9 mouse cellular contexts compared by ENCODE assay signal in the genomic region with DNA sequence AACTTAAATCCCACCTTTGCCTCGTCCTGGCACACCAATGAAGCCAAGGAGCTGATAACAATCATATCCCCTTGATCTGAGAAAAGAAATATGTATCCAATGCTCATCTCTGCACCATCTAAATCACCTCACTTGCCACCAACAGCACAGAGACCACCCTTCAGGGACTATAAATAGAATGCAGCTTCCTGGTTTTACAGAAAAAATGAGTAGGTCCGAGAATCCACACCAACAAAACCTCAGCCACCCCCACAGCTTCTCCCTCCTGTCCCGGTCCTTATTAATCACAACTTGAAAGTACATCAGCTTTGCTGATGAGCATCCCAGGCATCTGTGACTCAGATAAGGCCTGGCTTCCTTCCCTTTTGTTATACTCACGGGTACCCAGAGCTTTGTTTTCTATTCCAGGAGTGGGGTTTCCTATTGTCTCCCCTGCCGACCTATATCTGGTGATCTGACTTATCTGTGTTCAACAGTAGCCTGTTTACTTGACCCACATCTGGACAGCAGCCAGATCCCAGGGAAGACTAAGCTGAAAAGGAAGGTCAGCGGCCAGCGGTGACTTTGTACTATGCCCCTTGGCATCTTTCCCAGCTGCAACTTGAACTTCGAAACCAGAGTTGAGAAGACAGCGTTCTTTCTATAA. TPM values are rescaled to one million over a fixed set of nuclear protein-coding genes. Genes with fewer than 3 reads are reported as not detected.
A peak's percentile ranks its signal among the peaks of the same experiment; 100 is the strongest.
DNase-seq lines count a peak whose midpoint lies in the region; ATAC-seq lines count a peak whose summit lies in the region.
"Had no signal": no experiment of that assay in that cellular context is flagged by ENCODE, and none has a peak within 500 bp of the region (broad histone marks: within the 10 kb centered on the region; RNA-seq: fewer than 3 reads in every experiment).

No protein-coding gene starts in this region.

- 67% methylated on average over 9 of the region's 9 CpGs for WGBS in midbrain, embryonic 13.5 days

- 0 out of 2 replicates have a peak, but pooled peaks cover 2% of the 10 kb centered on the region for H3K27me3 ChIP-seq in midbrain, embryonic 13.5 days
- H3K27me3 ChIP-seq: limb, embryonic 15.5 days had no signal

- no peak overlapping the region for H3K9ac ChIP-seq in midbrain, embryonic 13.5 days (replicated peaks)
- H3K9ac ChIP-seq: limb, embryonic 15.5 days had no signal

- ATAC-seq in activated CD4-positive, CD25-positive, alpha-beta regulatory T cell, adult 4 months: no peak
- no peak for ATAC-seq in midbrain, embryonic 13.5 days

- DNase-seq in 3T3-L1 (ENCODE audit: low read depth, low spot score) (peak; percentile 78), adipocyte (ENCODE audit: low spot score) (peak; percentile 85)
- DNase-seq in gastrocnemius, postnatal 25 days: peak; percentile 86
- DNase-seq in kidney, adult 8-10 months: peak; percentile 97 to 98
- peak; percentile 94 for DNase-seq in lung, postnatal 25 days (ENCODE audit: low spot score)
- no peak for DNase-seq in cerebellum, adult 11 months

- H3K36me3 ChIP-seq in midbrain, embryonic 13.5 days: no peaks in the 10 kb centered on the region
- H3K36me3 ChIP-seq: limb, embryonic 15.5 days had no signal

- H3K27ac ChIP-seq in midbrain, embryonic 13.5 days: no peak overlapping the region
- H3K27ac ChIP-seq: limb, embryonic 15.5 days had no signal

- no peak overlapping the region for H3K4me3 ChIP-seq in midbrain, embryonic 13.5 days (replicated peaks)
- H3K4me3 ChIP-seq: limb, embryonic 15.5 days had no signal

- no peaks in the 10 kb centered on the region for H3K9me3 ChIP-seq in midbrain, embryonic 13.5 days
- H3K9me3 ChIP-seq: limb, embryonic 15.5 days had no signal

- H3K4me2 ChIP-seq in midbrain, embryonic 13.5 days (replicated peaks): no peak overlapping the region
- H3K4me2 ChIP-seq: limb, embryonic 15.5 days had no signal

- H3K4me1 ChIP-seq in midbrain, embryonic 13.5 days (replicated peaks): no peaks in the 10 kb centered on the region
- H3K4me1 ChIP-seq: limb, embryonic 15.5 days had no signal

RNA-seq across cellular contexts. Expression of a gene that starts 7.0 kb away (rescaled TPM):
- 10 to 100 TPM; 69.4 to 71.0 TPM for total RNA-seq in gastrocnemius, postnatal 25 days (2021)
- polyA plus RNA-seq in activated CD4-positive, CD25-positive, alpha-beta regulatory T cell, adult 4 months (2017; shearing (Covaris generic)): 10 to 100 TPM; 31.4 to 37.2 TPM
- 79.9 and 80.8 TPM in 2 replicates for polyA plus RNA-seq in midbrain, embryonic 13.5 days (2015; fragmentation: Nextera tagmentation; extraction: Ambion mirVana)

RNA-seq across cellular contexts. Expression of a gene that starts 23.7 kb away (rescaled TPM):
- not detected for total RNA-seq in gastrocnemius, postnatal 25 days (2021)
- not detected for polyA plus RNA-seq in activated CD4-positive, CD25-positive, alpha-beta regulatory T cell, adult 4 months (2017; shearing (Covaris generic))
- polyA plus RNA-seq in midbrain, embryonic 13.5 days (2015; fragmentation: Nextera tagmentation; extraction: Ambion mirVana): 0.04 and 0.05 TPM in 2 replicates

RNA-seq across cellular contexts. Expression of a gene that starts 36.7 kb away (rescaled TPM):
- 100 to 1,000 TPM; 573 to 637 TPM for total RNA-seq in gastrocnemius, postnatal 25 days (2021)
- polyA plus RNA-seq in activated CD4-positive, CD25-positive, alpha-beta regulatory T cell, adult 4 months (2017; shearing (Covaris generic)): 1,000 to 10,000 TPM; 2,145 to 2,203 TPM
- polyA plus RNA-seq in midbrain, embryonic 13.5 days (2015; fragmentation: Nextera tagmentation; extraction: Ambion mirVana): 718 and 727 TPM in 2 replicates
